Mouse (Mus musculus): ENCODE results near the gene Xpo4.

DNA sequence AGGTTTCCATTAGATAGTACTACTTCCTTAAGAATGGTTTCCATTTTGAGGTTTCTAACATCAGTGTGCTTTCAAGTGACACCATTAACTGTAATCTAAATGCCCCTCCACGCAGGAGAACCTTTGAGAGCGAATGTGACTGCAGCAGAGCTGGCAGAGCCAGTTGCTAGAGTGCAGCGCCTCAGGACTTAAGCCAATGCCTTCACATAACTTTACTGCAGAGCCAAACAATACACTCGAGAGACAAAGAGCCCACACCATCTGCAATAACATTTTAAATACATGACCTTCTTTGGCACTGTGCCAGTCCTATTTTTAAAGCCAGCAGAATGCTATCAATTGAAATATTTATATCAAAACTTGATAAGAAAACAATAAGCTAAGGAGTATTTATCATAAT lies 35.6 kb downstream of the Xpo4 start:
- TF ChIP-seq CTCF (IDR thresholded peaks at IDR 0.05; ENCODE audit: insufficient read depth, low read length) (no peak), POLR2A (IDR thresholded peaks at IDR 0.05; ENCODE audit: borderline replicate concordance, extremely low read depth, low read depth, low read length) (no peak)
